Mouse (Mus musculus) adrenal gland, postnatal 36 days (tissue): ENCODE results near the gene Cpt1a. TPM values are rescaled to one million over a fixed set of nuclear protein-coding genes. Genes with fewer than 3 reads are reported as not detected.

Experiments used
- DNase-seq, 2 experiments: peaks; one replicate each; pipeline ENCODE4 v3.0.0; 2021; ENCODE audit warnings: mixed read lengths in 1 of 2
- total RNA-seq, 2 experiments: library from RNA; stranded (reverse); gene quantifications; 2 replicates each; pipeline ENCODE4 v1.2.3; 2021

Gene Cpt1a
- total RNA-seq, 2 experiments from 2014 or later = 265 to 423 TPM

DNA sequence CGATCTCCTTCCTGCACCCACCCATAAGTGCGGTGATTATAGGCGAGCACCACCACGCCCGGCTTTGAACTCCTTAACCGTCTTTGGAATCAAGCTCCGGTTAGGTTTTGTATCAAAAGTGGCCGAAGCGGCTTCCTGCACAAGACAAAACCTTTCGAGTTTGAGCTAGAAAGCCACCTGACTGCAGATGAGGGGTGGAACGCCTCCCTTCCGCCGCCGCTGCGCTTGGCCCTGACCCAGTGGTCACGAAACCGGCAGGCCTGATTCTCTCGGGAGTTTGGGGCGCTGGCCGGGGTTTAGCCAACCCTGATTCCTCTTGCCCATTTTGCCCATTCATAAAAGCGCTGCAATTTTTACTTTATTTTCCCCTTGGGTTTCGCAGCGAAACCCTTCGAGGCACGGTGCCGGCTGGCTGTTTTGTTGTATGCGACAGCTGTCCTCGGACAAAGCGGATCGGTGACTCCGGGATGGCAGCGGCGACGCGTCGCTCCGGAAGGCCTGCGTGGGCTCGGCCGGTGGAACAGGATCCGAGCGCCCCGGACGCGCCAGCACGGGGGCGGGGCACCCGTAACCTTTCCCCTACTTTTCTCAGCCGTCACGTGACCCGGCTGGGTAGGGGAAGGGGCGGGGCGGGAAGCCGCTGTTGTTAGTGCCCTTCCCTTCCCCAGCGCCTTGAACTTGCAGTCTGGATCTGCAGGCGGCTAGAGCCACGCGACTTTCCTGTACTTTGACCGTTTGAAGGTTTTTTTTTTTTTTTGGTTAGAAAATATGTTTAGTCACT lies 3.0 kb downstream of the Cpt1a start:
- peak; percentile 96 to 97 for DNase-seq

DNA sequence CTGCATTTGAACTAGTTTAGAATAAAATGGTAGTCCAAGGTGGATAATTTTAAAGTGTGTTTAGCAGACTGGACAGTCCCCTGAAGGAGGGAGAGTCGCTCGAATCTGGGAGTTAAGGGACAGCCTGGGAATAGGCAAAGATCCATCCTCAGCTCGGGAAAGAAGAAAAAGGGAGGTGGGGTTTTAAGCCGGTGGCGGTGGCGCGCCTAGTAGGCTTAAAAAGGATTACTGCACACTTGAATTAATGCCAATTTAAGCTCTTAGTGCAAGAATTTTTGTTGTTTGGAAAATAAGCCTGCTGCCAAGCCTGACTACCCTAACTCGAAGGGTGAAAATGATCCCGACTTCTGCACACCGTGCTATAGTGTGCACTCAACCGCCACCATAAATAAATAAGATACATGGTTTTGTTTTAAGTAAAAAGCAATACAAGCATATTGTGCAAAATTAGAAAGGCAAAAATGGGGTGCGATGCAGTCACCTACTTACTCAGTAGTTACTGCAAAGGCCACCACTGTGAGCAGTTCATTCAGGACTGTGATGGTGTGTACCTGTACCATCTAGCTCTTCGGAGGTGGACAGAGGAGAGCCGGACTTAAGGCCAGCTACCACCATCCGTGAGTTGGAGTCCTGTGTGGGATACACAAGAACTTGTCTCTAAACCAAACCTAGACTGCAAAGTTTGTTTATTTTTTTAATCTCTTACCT lies 3.8 kb downstream of the Cpt1a start:
- no peak for DNase-seq

DNA sequence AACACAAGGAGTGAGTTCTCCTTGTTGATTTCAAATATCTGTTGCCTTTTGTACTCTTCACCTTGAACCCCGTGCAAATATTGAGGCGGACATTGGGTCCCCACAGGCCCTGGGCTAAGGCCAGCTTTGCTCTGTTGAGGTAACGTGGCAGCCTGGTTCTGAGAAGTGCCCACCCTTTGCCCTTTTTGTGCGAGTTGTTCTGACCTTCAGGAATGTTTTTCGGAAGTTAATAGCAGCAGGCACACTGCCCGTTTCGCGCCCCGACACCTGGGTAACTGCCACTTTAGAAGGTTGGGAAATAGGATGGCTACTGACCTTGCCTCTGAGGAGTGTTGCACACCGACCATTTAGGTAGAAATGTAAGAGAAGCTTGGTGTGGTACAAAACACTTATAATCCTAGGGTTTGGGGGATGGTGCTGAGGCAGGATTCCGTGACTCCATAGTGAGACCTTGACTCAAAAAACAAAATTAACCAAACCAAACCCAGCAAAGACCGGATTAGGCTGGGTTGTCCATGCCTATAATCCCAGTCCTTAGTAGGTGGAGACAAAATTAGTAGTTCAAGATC lies 4.4 kb downstream of the Cpt1a start:
- peak in 1 of 2 experiments; percentile 48 for DNase-seq

DNA sequence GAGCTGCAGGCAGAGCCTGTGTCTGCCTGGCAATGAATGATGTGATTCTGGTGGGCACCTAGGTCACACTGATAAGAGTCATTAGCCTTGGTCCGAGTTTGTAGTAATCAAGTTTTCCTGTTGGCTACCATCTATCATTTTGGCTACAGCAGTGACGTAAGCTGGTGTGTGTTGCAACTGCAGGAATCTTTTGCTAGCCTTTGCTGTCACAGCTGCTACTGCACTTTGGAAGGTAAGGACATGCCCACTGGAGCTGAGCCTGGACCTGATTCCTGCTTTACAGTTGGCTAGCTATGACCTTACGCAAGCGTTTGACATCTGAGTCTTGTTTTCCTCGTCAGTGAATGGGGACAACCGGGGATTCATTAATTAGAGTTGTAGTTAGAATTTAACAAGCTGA lies 11.1 kb downstream of the Cpt1a start:
- DNase-seq = peak; percentile 64 to 80

DNA sequence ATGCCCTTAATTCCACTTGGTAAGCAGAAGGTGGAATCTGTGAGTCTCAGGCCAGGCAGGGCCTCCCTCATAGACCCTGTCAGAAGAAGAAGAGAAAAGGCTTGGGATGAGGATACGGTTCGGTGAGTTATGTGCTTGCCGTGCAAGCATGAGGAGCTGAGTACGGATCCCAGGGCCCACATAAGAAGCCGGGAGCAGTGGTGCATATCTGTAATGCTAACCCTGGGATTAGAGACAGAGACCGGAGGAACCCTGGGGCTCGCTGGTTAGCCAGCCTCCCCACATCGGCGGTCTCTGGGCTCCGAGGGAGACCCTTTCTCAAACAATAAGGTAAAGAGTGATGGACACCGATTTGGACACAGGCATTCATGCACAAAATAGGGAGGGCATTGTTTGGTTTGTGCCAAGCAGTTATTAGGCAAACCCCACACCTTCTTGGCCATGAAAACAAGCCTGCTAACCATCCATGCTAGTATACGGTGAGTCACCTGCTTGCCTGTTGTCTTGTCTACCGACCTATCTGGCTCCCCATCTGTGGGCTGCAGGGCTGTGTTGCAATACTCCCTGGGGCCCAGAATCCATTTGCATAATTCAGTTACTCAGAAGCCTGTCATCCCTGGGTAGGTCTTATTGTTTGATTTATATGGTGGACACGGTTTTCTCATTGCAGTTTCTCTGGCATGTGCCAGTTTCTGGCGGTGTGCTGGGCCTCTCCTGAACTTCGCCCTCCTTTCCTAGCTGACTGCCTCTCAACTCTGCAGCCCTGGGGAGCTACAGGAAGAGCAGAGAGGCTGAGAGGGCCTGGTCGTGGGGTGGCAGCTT lies 11.8 kb downstream of the Cpt1a start:
- DNase-seq = peak; percentile 67 to 77

DNA sequence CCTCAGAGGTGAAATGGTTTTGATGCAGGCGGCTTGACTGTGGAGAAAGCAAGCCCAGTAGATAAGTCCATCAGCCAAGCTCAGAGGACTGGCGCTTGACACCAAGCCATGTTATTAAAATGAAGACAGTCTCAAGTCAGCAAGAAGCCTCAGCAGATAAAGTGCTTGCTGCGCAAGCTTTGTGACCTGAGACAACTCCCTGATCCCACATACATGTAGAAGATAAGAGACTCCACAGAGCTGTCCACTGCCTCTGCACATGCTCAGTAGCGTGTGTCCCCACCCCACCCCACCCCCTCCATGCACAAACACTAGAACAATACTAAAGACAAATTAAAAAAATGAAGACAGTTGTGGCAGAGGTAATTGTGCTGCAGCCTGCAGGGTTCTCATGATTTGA lies 12.4 kb downstream of the Cpt1a start:
- no peak for DNase-seq

DNA sequence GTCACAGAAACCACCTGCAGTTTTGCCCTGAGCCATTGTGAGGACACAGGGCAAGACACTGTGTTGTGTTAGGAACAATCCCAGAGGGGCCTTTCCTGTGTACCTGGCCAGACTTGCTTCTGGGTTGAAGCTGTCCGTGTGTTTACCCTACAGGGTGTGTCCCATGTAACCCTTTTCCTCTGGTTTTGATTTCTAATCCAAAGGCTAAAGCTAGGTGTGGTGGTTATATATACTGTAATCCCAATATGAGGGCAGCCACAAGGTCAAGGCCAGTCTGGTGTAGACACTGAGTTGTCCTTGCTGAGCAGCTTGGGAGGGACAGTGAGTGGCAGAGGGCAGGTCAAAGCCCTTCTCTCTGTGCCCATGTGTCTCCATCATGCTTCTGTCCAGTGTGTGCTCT lies 13.8 kb downstream of the Cpt1a start:
- peak in 1 of 2 experiments; percentile 49 for DNase-seq

DNA sequence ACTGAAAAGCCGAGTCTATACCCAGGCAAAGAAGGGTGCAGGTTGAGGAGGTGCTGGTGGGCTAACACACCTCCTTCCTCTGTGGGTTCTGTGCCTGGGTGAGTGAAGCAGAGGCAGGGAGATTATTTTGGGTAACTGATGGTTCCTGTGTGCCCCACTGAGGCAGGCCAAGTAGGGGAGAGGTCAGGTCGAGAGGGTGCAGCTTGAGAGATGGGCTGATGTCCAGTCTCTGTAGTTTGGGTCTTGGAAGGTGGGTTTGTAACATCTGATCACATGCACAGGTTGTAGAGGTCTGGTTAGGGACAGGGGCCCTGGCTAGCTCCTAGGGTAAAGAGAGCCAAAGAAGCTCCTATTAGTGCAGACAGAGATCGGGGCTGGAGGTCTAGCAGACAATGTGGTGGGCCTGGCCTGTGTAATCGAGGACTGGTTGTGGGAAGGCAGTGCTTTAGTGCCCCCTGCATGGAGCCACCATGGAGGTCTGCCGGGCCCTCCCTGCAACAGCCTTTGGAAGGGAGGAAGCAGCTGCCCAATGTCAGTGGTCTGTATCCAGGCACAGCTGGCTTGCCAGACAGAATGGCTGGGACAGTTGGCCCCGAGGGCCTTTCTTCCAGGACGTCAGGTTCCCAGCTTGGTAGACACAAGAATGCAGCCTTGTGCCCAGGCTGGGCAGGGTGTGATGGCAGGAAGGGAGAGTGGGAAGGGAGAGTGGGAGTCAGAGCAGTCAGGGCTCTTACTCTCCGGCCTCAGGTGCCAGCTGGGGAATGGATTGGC lies 14.5 kb downstream of the Cpt1a start:
- no peak for DNase-seq

DNA sequence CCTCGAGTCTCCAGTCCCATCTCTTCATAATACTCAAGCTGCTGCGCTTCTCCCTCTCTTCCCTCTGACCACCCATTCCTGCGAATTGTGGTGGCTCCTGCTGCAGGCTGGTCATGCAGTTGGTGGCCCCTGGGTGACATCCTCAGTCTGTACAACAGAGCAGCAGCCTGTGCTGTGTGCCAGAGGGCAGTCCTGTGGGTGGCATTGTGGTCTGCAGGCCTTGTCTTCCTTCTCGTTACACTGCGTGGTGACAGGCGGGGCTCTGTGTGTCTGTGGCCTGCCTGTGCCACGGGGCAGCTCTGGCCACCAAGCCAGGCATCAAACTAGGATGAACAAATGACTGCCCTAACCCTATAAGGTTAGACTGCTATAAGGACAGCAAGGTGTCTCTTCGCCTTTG lies 17.1 kb downstream of the Cpt1a start:
- no peak for DNase-seq

DNA sequence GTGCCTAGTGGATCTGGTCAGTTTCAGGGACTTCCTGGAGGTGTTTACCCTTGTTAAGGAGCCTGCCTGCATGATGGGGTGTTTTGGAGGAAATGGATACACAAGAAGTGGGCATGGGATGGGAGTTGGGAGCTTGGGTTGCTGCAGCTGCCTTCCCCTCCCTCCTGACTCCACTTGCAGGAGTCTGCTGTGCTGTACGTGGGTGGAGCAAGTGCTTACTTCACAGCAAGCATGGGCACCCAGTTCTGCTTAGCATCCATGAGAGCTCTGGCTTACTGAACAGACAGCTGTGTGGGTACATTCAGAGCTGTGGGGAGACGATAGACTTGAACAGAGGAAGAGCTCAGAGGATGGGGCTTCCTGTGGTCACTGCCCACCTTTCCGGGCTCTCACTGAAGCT lies 18.9 kb downstream of the Cpt1a start:
- DNase-seq = no peak

DNA sequence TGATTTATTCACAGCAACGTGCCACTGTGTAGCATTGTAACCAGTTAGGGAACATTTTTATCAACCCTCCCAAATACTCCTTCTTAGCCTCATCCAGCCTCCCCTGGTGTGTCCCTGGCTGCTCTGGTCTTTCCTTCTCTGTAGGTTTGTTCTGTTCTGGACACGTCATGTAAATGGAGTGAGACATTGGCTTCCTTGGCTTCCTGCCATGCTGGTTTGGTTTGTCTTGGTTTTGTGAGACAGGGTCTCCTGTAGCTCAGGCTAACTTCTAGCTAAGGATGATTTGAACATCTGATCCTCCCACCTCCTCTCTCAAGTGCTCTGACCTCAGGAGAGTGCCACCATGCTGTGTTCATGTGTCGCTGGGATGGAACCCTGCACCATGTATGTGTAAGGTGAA lies 21.8 kb downstream of the Cpt1a start:
- DNase-seq = peak in 1 of 2 experiments; percentile 53

DNA sequence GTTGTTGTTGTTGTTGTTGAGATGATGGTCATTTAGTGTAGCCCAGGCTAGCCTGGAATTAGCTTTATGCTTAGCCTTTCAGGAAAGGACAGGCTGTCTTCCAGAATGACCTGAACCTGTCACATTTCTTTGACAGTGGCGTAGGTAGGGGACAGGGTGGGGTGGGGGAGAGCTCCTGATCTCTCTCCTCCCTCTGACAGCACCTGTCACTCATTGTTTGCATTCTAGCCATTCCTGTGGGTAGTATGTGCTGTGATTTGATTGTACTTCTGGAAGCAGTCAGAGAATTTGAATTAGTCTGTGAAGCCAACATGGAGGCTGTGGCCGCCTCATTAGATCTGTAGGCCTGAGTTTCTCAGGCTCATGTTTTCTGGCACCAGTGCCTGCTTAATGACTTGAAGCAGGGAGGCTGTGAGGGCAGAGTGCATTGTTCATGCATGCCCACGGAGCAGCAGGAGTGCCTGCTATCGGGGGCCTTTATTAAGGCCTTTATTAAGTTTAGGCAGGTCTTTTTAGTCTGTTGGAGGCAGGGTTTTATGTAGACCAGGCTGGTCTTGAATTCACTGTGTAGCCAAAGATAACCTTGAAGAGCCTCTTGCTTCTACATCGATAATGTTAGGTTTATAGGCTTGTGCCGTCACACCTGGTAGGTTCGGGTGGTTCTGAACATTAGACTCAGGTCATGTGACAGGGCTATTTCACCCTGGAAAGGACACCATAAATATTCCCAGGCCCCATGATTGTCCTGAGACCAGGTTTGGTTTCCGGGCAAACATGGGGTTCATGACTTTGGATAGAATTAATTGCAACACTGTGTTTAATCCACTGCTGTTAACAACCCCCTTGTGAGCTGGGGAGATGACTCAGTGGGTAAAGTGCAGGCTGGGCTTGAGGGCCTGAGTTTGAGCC lies 22.8 kb downstream of the Cpt1a start:
- no peak for DNase-seq

DNA sequence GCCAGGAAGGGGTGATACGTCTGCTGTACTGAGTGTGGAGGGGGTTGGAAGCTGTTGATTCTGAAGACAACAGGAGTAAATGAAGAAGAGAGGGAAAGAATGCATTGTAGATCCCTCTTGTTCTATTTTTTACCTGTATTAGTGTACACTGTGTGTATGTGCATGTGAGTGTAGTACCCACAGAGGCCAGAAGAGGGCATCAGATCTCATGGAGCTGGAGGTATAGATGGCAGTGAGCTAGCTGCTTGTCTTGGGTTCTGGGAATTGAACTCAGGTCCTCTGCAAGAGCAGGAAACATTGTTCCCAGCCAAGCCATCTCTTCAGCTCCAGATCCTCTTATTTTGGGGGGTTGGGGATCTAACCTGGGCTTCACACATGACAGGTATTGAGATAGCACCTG lies 25.6 kb downstream of the Cpt1a start:
- no peak for DNase-seq

DNA sequence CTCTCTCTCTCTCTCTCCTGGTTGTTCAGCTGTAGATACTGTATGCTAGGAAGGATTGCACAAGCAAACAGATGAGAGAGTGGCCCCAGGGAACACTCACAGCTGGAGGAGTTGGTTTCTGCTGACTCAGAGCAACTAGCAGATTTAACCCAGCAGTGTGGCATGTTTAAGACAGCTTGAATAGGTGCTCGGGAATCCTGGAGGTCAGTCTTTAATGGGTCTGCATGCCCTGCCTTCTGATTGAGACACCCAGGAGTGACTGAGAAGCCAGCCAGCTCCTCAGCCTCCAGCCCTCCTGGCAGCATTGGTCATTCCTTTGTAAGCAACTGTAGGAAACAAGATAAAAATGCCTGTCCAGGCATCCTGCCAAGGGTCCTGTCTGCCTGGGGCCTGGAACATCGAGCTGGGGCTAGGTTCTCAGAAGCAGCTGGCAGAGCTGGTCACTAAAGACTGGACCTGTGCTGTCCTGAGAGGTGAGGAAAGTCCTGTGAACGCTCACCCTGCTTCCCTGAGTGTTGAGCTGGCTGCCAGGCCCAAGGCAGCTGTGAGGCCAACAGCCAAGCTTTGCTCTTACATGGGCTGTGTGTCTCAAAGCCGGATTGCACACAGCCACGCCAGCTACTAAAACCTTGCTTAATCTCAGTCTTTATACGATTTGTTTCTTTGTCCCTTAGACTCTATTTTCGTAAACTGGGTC lies 31.4 kb downstream of the Cpt1a start:
- peak; percentile 75 to 86 for DNase-seq

DNA sequence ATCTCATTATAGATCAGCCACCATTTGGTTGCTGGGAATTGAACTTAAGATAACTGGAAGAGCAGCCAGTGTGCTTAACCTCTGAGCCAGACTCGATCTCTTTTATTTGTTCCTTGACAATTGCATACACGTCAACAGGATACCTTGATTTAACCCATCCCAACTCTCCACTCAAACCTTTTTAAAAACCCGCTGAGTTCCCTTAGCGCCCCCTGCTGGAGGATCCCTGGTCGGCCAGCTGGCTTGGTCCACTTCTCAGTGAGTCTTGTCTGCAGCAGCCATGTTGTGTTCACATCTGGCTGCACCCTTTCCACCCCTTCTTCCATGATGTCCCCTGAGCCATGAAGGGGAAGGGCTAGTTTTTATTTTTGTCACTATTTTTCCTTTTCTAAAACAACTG lies 33.0 kb downstream of the Cpt1a start:
- peak; percentile 41 to 68 for DNase-seq

DNA sequence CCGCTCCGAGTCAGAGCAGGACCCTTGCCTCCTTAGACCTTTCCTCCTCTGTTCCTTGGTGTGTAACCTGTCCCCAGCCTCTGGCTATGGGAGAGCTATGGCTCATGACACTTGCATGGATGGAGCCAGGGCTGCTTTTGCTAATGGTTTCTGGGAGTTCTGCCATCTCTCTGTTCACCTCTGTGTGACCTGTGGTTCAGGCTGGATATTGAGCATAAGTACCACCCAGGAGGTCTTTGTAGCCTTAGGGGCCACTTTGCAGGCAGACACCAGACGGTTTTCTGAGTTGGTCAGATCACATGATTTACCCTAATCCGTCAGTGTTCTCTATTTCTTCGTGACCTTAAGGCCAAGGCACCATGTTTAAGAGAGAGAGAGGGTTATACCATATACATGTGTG lies 34.4 kb downstream of the Cpt1a start:
- DNase-seq = no peak

DNA sequence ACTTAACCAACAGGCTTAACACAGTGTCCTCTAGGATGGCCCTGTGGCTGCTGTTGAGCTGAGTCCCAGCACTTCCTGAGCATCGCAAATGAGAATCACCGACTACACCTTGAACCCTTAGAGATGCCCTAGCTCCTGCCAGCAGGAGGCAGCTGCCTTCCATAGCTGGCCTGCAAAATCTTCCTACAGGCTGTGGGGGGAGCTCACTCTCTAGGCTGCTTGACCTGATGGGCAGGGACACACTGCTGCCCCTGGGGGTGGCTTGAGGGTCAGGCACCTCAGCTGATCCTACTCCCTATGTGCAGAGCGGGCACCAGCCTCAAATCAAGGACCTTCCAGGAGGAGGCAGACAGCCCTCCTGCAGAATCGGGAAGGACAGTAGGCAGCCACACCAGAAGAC lies 35.5 kb downstream of the Cpt1a start:
- no peak for DNase-seq

DNA sequence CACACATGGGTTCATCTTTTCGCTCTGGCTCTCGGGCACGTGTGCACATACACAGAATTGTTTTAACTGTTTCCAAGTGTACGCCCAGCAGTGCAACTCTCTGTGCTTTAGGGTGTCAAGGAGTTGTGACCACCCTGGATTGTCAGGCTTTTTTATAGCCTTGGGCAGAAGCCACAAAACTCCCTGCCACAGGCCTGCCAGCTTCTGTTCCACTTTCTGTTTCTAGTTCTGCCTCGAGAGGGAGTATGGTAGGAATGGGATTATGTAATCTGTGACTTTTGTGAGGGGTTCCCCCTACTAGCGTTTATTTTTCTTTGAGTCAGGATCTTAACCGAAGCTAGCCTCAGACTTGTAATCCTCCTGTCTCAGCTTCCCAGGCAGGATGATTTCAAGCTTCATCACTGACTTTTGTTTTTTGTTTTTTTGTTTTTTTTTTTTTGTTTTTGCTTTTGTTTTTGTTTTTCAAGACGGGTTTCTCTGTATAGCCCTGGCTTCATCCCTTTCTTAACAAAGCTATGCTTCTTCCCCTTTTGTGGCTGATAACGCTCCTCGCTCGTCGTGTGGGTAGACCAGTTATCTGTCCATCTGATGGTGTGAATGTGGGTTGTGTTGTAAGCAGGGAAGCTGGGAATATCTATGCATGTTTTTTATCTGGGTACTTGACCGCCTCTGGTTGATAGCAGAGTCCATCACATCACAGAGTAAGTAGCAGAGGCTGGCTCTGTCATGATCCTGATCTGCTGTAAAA lies 37.9 kb downstream of the Cpt1a start:
- DNase-seq = no peak

DNA sequence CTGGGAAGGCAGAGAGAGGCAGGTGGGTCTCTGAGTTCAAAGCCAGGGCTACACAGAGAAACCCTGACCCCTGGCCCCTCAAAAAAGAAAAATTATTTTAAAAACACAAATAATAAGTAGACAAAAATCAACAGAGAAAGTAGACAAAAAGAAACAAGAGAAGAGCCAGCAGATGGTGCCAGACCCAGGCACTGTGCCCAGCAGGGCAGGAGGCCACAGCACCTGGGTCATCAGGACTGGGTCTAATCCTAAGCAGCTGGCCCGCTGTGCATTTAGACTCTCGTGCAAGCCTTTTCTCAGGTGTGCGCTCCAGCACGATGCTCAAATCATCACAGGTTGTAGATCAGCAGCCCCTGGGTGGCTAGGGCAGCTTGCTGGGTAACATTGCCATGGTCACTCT lies 41.4 kb downstream of the Cpt1a start:
- no peak for DNase-seq
